Mouse (Mus musculus): ENCODE measurements around the gene Fhl1. TPM values are rescaled to one million over a fixed set of nuclear protein-coding genes. Genes with fewer than 3 reads are reported as not detected.
A peak's percentile ranks its signal among the peaks of the same experiment; 100 is the strongest.

Fhl1 gene
- polyA plus RNA-seq, 1 experiment from 2014 or later, result 207 TPM

- no peak for ATAC-seq
- Histone ChIP-seq H3K9me3 (replicated peaks; ENCODE audit: control insufficient read depth, low read length, poor library complexity, severe bottlenecking) (no peaks in the 10 kb centered on the region), H3K27me3 (ENCODE audit: control insufficient read depth, insufficient read depth, low read depth, low read length) (no peaks in the 10 kb centered on the region), H3K4me1 (ENCODE audit: control insufficient read depth, insufficient read depth, low read length) (no peaks in the 10 kb centered on the region), H3K9ac (ENCODE audit: low read depth, low read length) (no peak overlapping the region), H3K36me3 (ENCODE audit: control insufficient read depth, insufficient read depth, low read length) (no peaks in the 10 kb centered on the region), H3K4me2 (ENCODE audit: low read length) (no peak overlapping the region), H3K4me3 (ENCODE audit: low read depth, low read length) (no peak overlapping the region), H3K27ac (ENCODE audit: low read length) (no peak overlapping the region)
- 84% methylated on average over 8 of the region's 8 CpGs for WGBS
Measured at GRCm38 (mm10) chrX:56703965-56704562, 27.5 kb upstream of the Fhl1 start.

- no peaks in the 10 kb centered on the region for H3K4me1 ChIP-seq (ENCODE audit: control insufficient read depth, insufficient read depth, low read length)
- ATAC-seq, result no peak
- WGBS, result 78% methylated on average over 6 of the region's 6 CpGs
- H3K36me3 ChIP-seq (ENCODE audit: control insufficient read depth, insufficient read depth, low read length), result no peaks in the 10 kb centered on the region
- no peak overlapping the region for H3K4me2 ChIP-seq (ENCODE audit: low read length)
- no peaks in the 10 kb centered on the region for H3K9me3 ChIP-seq (replicated peaks; ENCODE audit: control insufficient read depth, low read length, poor library complexity, severe bottlenecking)
- no peaks in the 10 kb centered on the region for H3K27me3 ChIP-seq (ENCODE audit: control insufficient read depth, insufficient read depth, low read depth, low read length)
- H3K27ac ChIP-seq (ENCODE audit: low read length), result no peak overlapping the region
- no peak overlapping the region for H3K9ac ChIP-seq (ENCODE audit: low read depth, low read length)
- H3K4me3 ChIP-seq (ENCODE audit: low read depth, low read length), result no peak overlapping the region
Measured at GRCm38 (mm10) chrX:56708592-56709370, 22.8 kb upstream of the Fhl1 start.

GRCm38 (mm10) chrX:56710522-56710921 lies 21.1 kb upstream of the Fhl1 start:
- no peak for ATAC-seq
- no peak overlapping the region for H3K4me2 ChIP-seq (ENCODE audit: low read length)
- no peaks in the 10 kb centered on the region for H3K9me3 ChIP-seq (replicated peaks; ENCODE audit: control insufficient read depth, low read length, poor library complexity, severe bottlenecking)
- H3K4me1 ChIP-seq (ENCODE audit: control insufficient read depth, insufficient read depth, low read length), result no peaks in the 10 kb centered on the region
- H3K9ac ChIP-seq (ENCODE audit: low read depth, low read length), result no peak overlapping the region
- H3K4me3 ChIP-seq (ENCODE audit: low read depth, low read length), result no peak overlapping the region
- H3K27ac ChIP-seq (ENCODE audit: low read length), result no peak overlapping the region
- WGBS, result 100% methylated on average over 1 of the region's 1 CpGs
- no peaks in the 10 kb centered on the region for H3K27me3 ChIP-seq (ENCODE audit: control insufficient read depth, insufficient read depth, low read depth, low read length)
- no peaks in the 10 kb centered on the region for H3K36me3 ChIP-seq (ENCODE audit: control insufficient read depth, insufficient read depth, low read length)

GRCm38 (mm10) chrX:56712666-56713065 lies 18.9 kb upstream of the Fhl1 start:
- Histone ChIP-seq H3K27me3 (ENCODE audit: control insufficient read depth, insufficient read depth, low read depth, low read length) (no peaks in the 10 kb centered on the region), H3K4me2 (ENCODE audit: low read length) (no peak overlapping the region), H3K36me3 (ENCODE audit: control insufficient read depth, insufficient read depth, low read length) (no peaks in the 10 kb centered on the region), H3K27ac (ENCODE audit: low read length) (no peak overlapping the region), H3K9me3 (replicated peaks; ENCODE audit: control insufficient read depth, low read length, poor library complexity, severe bottlenecking) (no peaks in the 10 kb centered on the region), H3K4me3 (ENCODE audit: low read depth, low read length) (no peak overlapping the region), H3K9ac (ENCODE audit: low read depth, low read length) (no peak overlapping the region), H3K4me1 (ENCODE audit: control insufficient read depth, insufficient read depth, low read length) (no peaks in the 10 kb centered on the region)
- no peak for ATAC-seq
- 66% methylated on average over 1 of the region's 1 CpGs for WGBS

- WGBS, result 50% methylated on average over 8 of the region's 8 CpGs
- H3K9ac ChIP-seq (ENCODE audit: low read depth, low read length), result no peak overlapping the region
Measured at GRCm38 (mm10) chrX:56722559-56722958, 9.0 kb upstream of the Fhl1 start.

GRCm38 (mm10) chrX:56728507-56728906 lies 3.1 kb upstream of the Fhl1 start:
- ATAC-seq, result no peak
- Histone ChIP-seq H3K4me1 (ENCODE audit: control insufficient read depth, insufficient read depth, low read length) (no peaks in the 10 kb centered on the region), H3K27me3 (ENCODE audit: control insufficient read depth, insufficient read depth, low read depth, low read length) (no peaks in the 10 kb centered on the region), H3K4me2 (ENCODE audit: low read length) (no peak overlapping the region), H3K9me3 (replicated peaks; ENCODE audit: control insufficient read depth, low read length, poor library complexity, severe bottlenecking) (no peaks in the 10 kb centered on the region), H3K36me3 (ENCODE audit: control insufficient read depth, insufficient read depth, low read length) (no peaks in the 10 kb centered on the region), H3K9ac (ENCODE audit: low read depth, low read length) (no peak overlapping the region), H3K4me3 (ENCODE audit: low read depth, low read length) (no peak overlapping the region), H3K27ac (ENCODE audit: low read length) (no peak overlapping the region)
- 84% methylated on average over 3 of the region's 3 CpGs for WGBS

More at GRCm38 (mm10) chrX:56722559-56722958, 9.0 kb upstream of the Fhl1 start:
- Histone ChIP-seq H3K27ac (ENCODE audit: low read length) (peak overlapping the region; percentile 63), H3K36me3 (ENCODE audit: control insufficient read depth, insufficient read depth, low read length) (no peaks in the 10 kb centered on the region), H3K9me3 (replicated peaks; ENCODE audit: control insufficient read depth, low read length, poor library complexity, severe bottlenecking) (no peaks in the 10 kb centered on the region), H3K4me2 (ENCODE audit: low read length) (no peak overlapping the region), H3K27me3 (ENCODE audit: control insufficient read depth, insufficient read depth, low read depth, low read length) (no peaks in the 10 kb centered on the region), H3K4me3 (ENCODE audit: low read depth, low read length) (no peak overlapping the region), H3K4me1 (ENCODE audit: control insufficient read depth, insufficient read depth, low read length) (no peaks in the 10 kb centered on the region)
- ATAC-seq, result peak; percentile 70; the same call in 1 of the 2 replicates

GRCm38 (mm10) chrX:56730828-56731305 lies 720 bp upstream of the Fhl1 start:
- H3K27me3 ChIP-seq (ENCODE audit: control insufficient read depth, insufficient read depth, low read depth, low read length), result no peaks in the 10 kb centered on the region
- peak; percentile 84 for ATAC-seq
- H3K9me3 ChIP-seq (replicated peaks; ENCODE audit: control insufficient read depth, low read length, poor library complexity, severe bottlenecking), result no peaks in the 10 kb centered on the region
- peak overlapping the region; percentile 63 for H3K4me3 ChIP-seq (ENCODE audit: low read depth, low read length)
- peak overlapping the region; percentile 50 for H3K4me2 ChIP-seq (ENCODE audit: low read length)
- peak overlapping the region; percentile 89 for H3K9ac ChIP-seq (ENCODE audit: low read depth, low read length)
- 31% methylated on average over 10 of the region's 10 CpGs for WGBS
- no peaks in the 10 kb centered on the region for H3K36me3 ChIP-seq (ENCODE audit: control insufficient read depth, insufficient read depth, low read length)
- peak overlapping the region; percentile 86 for H3K27ac ChIP-seq (ENCODE audit: low read length)
- H3K4me1 ChIP-seq (ENCODE audit: control insufficient read depth, insufficient read depth, low read length), result no peaks in the 10 kb centered on the region

GRCm38 (mm10) chrX:56732401-56732800 lies 814 bp downstream of the Fhl1 start:
- no peak for ATAC-seq
- Histone ChIP-seq H3K27ac (ENCODE audit: low read length) (peak overlapping the region; percentile 86), H3K4me3 (ENCODE audit: low read depth, low read length) (peak overlapping the region; percentile 63), H3K27me3 (ENCODE audit: control insufficient read depth, insufficient read depth, low read depth, low read length) (no peaks in the 10 kb centered on the region), H3K4me2 (ENCODE audit: low read length) (peak overlapping the region; percentile 48), H3K9ac (ENCODE audit: low read depth, low read length) (peak overlapping the region; percentile 89), H3K9me3 (replicated peaks; ENCODE audit: control insufficient read depth, low read length, poor library complexity, severe bottlenecking) (no peaks in the 10 kb centered on the region), H3K36me3 (ENCODE audit: control insufficient read depth, insufficient read depth, low read length) (no peaks in the 10 kb centered on the region), H3K4me1 (ENCODE audit: control insufficient read depth, insufficient read depth, low read length) (no peaks in the 10 kb centered on the region)
- 18% methylated on average over 3 of the region's 3 CpGs for WGBS

GRCm38 (mm10) chrX:56734436-56734835 lies 2.8 kb downstream of the Fhl1 start:
- 25% methylated on average over 5 of the region's 5 CpGs for WGBS
- H3K4me3 ChIP-seq (ENCODE audit: low read depth, low read length), result no peak overlapping the region
- H3K9me3 ChIP-seq (replicated peaks; ENCODE audit: control insufficient read depth, low read length, poor library complexity, severe bottlenecking), result no peaks in the 10 kb centered on the region
- no peaks in the 10 kb centered on the region for H3K4me1 ChIP-seq (ENCODE audit: control insufficient read depth, insufficient read depth, low read length)
- H3K4me2 ChIP-seq (ENCODE audit: low read length), result 0 out of 2 replicates have a peak overlapping the region, but pooled peaks have one; percentile 4
- no peaks in the 10 kb centered on the region for H3K36me3 ChIP-seq (ENCODE audit: control insufficient read depth, insufficient read depth, low read length)
- ATAC-seq, result no peak
- H3K9ac ChIP-seq (ENCODE audit: low read depth, low read length), result no peak overlapping the region
- H3K27ac ChIP-seq (ENCODE audit: low read length), result no peak overlapping the region
- H3K27me3 ChIP-seq (ENCODE audit: control insufficient read depth, insufficient read depth, low read depth, low read length), result no peaks in the 10 kb centered on the region

All from midbrain, embryonic 16.5 days (tissue).